Mouse (Mus musculus) urinary bladder, postnatal 4 days (tissue): ENCODE measurements around the gene Rgs7bp.
"Not testable (repeated sequence)": the region's sequence is repeated elsewhere in the genome, so short reads cannot be mapped to it uniquely, and the experiment has no call there.

Experiments
- DNase-seq, 2 experiments: peaks; one replicate each; pipeline ENCODE4 v3.0.0; 2021 to 2022; ENCODE audit warnings: low spot score in 2 of 2

The Rgs7bp gene

DNA sequence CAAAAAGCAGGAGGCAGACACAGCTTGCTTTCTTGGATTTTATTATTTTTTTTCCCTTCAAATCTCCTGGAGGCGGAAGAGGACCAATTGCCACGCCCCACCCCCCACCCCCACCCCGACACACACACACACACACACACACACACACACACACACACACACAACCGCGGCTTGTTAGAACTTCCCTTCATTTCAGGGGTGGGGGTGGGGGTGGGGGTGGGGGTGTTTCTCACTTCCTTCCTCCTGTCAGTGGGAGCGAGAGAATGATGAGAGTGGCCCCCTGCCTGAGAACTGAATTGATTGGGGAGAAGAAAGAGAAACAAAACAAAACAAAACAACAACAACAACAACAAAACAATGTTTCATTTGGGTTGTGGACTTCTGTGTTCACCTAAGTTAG lies 117.0 kb downstream of the Rgs7bp start:
- DNase-seq: no peak

- DNase-seq: no peak
Observed at GRCm38 (mm10) chr13:104936586-104936985, 118.1 kb downstream of the Rgs7bp start.

DNA sequence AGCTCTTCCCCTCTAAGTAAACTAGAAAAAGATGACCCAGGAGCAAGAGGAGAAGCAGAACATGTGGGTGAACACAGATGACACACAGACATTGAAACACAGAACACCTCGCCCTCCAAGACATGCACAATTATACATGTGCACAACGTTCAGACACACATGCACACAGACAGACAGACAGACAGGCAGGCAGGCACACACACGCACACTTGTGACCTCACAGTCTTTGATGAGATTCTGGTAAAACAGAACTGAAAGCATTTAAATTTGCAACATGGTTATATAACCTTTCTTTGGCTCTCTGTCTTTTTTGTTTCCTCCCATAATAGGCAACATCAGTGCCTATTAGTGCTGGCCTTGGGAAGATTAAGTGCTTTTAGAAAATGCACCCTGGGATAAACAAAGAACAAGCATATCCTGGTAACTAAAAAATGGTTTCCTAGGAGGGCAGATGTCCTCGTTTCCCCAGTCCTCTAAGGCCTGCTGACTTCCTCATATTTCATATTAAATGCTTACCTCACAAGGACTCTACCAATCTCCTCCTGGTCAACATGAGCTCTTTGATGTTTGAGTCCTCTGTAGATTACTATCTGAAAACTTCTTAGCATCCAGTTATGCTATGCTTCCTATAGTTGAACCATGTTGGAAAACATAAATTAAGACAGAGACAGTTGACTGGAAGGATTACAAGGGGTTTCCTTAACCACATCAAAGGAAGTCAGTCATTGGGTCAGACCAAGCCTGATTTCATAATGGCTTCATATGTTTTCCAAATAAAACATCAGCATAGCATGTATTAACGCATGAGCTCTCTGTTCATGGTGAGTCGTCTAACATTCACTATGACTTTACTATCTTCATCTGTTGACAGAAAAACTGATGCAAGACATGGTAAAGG lies 122.8 kb downstream of the Rgs7bp start:
- no peak for DNase-seq

DNA sequence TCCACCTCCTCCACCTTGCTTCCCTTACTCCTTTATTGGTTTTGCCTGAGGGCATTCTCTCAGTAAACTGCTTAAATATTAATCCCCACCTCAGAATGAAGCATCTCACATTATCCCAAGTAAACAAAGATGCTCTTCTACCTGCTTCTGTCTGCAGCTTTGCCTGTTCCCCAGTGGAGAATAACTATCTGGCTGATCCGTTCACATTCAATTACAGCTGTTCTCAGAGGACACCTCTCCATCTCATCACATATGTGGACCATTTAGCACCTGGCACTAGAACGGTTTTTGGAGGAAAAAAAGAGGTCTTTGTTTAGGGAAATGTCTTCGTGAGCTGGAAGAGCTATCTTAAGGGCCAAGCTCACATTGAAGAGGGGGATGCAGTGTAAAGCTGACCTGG lies 123.9 kb downstream of the Rgs7bp start:
- no peak for DNase-seq

DNA sequence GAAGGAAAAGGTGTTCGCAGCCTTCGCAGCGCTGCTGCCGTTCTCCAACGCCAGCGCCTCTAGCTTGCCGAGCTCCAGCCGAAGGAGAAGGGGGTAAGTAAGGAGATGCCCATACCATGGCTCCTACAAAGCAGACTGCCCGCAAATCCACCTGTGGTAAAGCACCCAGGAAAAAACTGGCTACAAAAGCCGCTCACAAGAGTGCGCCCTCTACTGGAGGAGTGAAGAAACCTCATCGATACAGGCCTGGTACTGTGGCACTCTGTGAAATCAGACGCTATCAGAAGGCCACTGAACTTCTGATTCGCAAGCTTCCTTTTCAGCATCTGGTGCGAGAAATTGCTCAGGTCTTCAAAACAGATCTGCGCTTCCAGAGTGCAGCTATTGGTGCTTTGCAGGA lies 136.1 kb downstream of the Rgs7bp start:
- no peak for DNase-seq

DNA sequence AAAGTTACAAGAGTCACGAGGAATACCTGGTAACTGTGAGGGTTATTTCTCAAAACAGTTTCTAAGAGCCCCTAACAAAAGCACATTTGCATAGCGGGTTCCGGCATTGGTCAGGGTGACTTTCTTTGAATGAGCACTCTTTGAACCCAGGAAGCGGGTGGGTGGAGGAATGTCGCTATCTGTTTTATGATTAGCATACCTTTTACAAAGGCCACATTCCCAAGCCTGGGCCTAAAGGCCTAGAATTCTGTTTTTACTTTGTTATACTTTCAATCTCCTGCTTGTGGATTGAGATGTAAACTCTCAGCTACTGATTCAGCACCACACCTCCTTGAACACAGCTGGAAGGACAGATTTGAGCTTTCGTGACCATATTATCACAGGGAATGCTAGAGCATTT lies 138.0 kb downstream of the Rgs7bp start:
- DNase-seq: not testable (repeated sequence)

DNA sequence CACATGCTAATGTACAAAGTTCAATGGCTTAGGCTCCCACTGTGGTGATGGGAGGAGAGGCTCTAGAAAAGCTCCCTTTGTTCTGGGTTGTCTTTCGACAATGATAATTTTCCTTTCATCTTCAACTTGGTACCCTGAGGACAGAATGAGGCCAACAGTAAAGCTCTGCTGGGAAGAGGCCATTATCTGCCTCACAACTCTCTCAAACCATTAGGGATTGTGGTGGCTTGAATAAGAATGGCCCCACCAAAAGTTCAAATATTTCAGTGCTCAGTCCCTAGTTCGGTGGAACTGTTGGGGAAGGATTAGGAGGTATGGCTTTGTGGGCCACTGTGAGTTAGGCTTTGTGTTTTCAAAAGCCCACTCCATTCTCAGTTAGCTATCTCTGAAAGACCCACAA lies 138.6 kb downstream of the Rgs7bp start:
- DNase-seq: no peak

DNA sequence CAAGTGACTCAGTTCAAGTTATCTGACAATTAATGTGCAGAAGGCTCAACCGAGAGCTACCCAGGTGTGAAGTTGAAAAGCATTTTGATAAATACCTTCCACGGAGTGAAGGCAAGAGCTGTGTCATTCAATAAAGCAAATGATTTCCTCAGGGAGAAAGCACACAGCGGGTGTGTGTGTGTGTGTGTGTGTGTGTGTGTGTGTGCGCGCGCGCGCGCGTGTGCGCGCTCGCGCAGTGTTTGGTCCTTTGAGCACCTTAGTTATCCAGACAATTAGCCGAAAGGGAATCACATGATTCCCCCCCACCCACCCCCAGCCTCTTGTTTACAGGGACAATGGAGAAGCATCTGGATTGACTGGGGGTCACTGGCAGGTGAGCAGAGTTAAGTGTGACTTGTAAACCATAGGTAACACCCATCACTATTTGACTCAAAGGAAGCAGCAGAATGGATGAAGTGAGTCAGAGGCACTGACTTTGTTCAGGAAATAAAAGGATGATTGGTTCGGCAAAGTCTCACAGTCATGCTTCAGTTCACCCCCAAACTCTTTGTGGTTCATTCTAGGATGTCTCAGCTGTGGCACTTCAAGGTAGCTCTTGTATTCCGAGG lies 140.3 kb downstream of the Rgs7bp start:
- no peak for DNase-seq

DNA sequence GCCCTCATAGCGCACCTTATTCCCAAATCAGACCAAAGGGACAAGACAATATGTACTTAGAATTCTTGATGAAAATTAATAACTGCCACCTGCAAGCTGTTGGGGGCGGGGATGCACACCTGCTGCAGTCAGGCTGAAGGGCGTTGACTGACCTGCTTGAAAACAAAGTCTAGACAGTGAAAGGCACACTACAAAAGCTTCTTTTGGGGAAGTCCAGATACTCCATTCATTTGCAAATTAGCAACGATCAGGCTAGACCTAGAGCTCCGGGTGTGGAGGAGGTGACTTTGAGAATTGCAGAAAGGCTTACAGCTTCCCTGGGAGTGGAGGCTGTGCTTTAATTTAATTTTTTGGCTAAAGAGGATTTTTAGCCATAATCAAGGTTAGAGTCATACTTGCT lies 143.1 kb downstream of the Rgs7bp start:
- not testable (repeated sequence) for DNase-seq

GRCm38 (mm10) chr13:104911006-104911405 lies 143.7 kb downstream of the Rgs7bp start:
- not testable (repeated sequence) for DNase-seq

DNA sequence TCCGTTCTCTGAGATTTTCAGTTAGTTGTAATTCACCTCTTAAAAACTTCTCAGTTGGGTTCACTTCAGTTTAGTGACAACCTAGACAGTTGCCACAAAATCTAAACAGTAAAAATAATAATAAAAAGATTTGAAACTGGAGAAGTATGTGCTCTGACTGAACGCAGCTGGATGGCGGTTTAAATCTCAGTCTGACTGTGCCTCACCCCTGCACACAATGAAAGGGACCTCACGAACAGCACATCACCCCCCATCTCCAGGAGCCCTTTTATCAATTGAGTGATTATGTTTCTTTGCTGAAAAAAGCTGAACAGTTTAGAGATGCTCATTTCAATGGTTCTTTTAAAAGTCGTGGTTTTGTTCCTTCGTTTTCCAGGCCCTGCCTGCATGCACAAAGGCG lies 146.0 kb downstream of the Rgs7bp start:
- DNase-seq: no peak
